Mouse (Mus musculus) neutrophil, adult 65 days (primary cell): ENCODE results near the gene Spink8. TPM values are rescaled to one million over a fixed set of nuclear protein-coding genes. Genes with fewer than 3 reads are reported as not detected.

Experiments
- total RNA-seq: library from RNA; stranded (reverse); gene quantifications from 2 replicates; pipeline ENCODE4 v1.2.4, GENCODE M21; 2023

The Spink8 gene
- total RNA-seq = not detected in 2 replicates

GRCm38 (mm10) chr9:109811980-109812379 lies at the start of gene Spink8:
Gene Spink8 (plus strand): TSS chr9:109812280.

GRCm38 (mm10) chr9:109790570-109790969 lies 21.5 kb upstream of the Spink8 start, which contains the start of gene Fbxw27:
Gene Fbxw27 (minus strand): TSS chr9:109790670.

GRCm38 (mm10) chr9:109832391-109833087 lies 20.5 kb downstream of the Spink8 start, which contains the start of gene Nme6:
Gene Nme6 (plus strand): TSS chr9:109832749.

GRCm38 (mm10) chr9:109849312-109849758 lies 37.3 kb downstream of the Spink8 start, which contains the start of gene Camp:
Gene Camp (minus strand): TSS chr9:109849617.

GRCm38 (mm10) chr9:109874797-109875691 lies 63.0 kb downstream of the Spink8 start, which contains the start of gene Cdc25a:
Gene Cdc25a (plus strand): TSS chr9:109875579.

Other genes starting within 250 kb of the Spink8 start
- gene Fbxw15, start 244.0 kb upstream of the Spink8 start, total RNA-seq = not detected in 2 replicates
- gene Fbxw24, start 186.2 kb upstream of the Spink8 start, total RNA-seq = not detected in 2 replicates
- not detected in 2 replicates for gene Fbxw25, start 147.6 kb upstream of the Spink8 start, total RNA-seq
- not detected in 2 replicates for gene Fbxw18, start 109.6 kb upstream of the Spink8 start, total RNA-seq
- not detected in 2 replicates for gene Fbxw26, start 66.2 kb upstream of the Spink8 start, total RNA-seq
- not detected in 2 replicates for gene Fbxw27, start 21.6 kb upstream of the Spink8 start, total RNA-seq
- 9.1 and 14.2 TPM in 2 replicates for gene Nme6, start 20.5 kb downstream of the Spink8 start, total RNA-seq
- gene Camp, start 37.3 kb downstream of the Spink8 start, total RNA-seq = 6,382 and 6,996 TPM in 2 replicates
- 31.3 and 35.4 TPM in 2 replicates for gene Cdc25a, start 63.3 kb downstream of the Spink8 start, total RNA-seq
- 81.0 and 96.7 TPM in 2 replicates for gene Map4, start 119.2 kb downstream of the Spink8 start, total RNA-seq